Mouse (Mus musculus): ENCODE results near the gene Clybl.

- no peak for TF ChIP-seq CTCF (IDR thresholded peaks at IDR 0.05; ENCODE audit: borderline replicate concordance, extremely low read depth, insufficient read depth, insufficient read length)
- TF ChIP-seq POLR2A (IDR thresholded peaks at IDR 0.05; ENCODE audit: borderline replicate concordance, extremely low read depth, insufficient read depth, insufficient read length, poor library complexity, severe bottlenecking): no peak
Observed at GRCm38 (mm10) chr14:122412841-122413541, 231.5 kb downstream of the Clybl start.

Measured in brain, embryonic 14.5 days (tissue).